Mouse (Mus musculus): ENCODE results near the gene Tas2r143.

Tas2r143 gene

GRCm38 (mm10) chr6:42397041-42397657, 2.9 kb upstream of the Tas2r143 start:
- no peak for DNase-seq (ENCODE audit: low spot score)

GRCm38 (mm10) chr6:42398285-42398684, 1.8 kb upstream of the Tas2r143 start:
- DNase-seq (ENCODE audit: low spot score): no peak

GRCm38 (mm10) chr6:42398998-42399397, 1.0 kb upstream of the Tas2r143 start:
- no peak for DNase-seq (ENCODE audit: low spot score)

- DNase-seq (ENCODE audit: low spot score): no peak
Measured at GRCm38 (mm10) chr6:42405134-42405533, 5.1 kb downstream of the Tas2r143 start, which contains the start of gene Tas2r135. TSS of gene Tas2r135 (plus strand) at chr6:42405434.

- no peak for DNase-seq (ENCODE audit: low spot score)
Measured at GRCm38 (mm10) chr6:42419443-42419842, 19.4 kb downstream of the Tas2r143 start.

GRCm38 (mm10) chr6:42421439-42421838, 21.4 kb downstream of the Tas2r143 start:
- no peak for DNase-seq (ENCODE audit: low spot score)

GRCm38 (mm10) chr6:42424472-42424871, 24.4 kb downstream of the Tas2r143 start:
- no peak for DNase-seq (ENCODE audit: low spot score)

GRCm38 (mm10) chr6:42426337-42426736, 26.3 kb downstream of the Tas2r143 start:
- DNase-seq (ENCODE audit: low spot score): no peak

GRCm38 (mm10) chr6:42433554-42433953, 33.5 kb downstream of the Tas2r143 start:
- no peak for DNase-seq (ENCODE audit: low spot score)

- DNase-seq (ENCODE audit: low spot score): no peak
Measured at GRCm38 (mm10) chr6:42434446-42434845, 34.4 kb downstream of the Tas2r143 start, which contains the start of gene Tas2r126. TSS of gene Tas2r126 (plus strand) at chr6:42434535.

GRCm38 (mm10) chr6:42435490-42435889, 35.5 kb downstream of the Tas2r143 start:
- no peak for DNase-seq (ENCODE audit: low spot score)

GRCm38 (mm10) chr6:42441395-42441794, 41.4 kb downstream of the Tas2r143 start:
- DNase-seq (ENCODE audit: low spot score): no peak

- no peak for DNase-seq (ENCODE audit: low spot score)
Measured at GRCm38 (mm10) chr6:42444491-42444890, 44.5 kb downstream of the Tas2r143 start.

GRCm38 (mm10) chr6:42447381-42447780, 47.3 kb downstream of the Tas2r143 start:
- DNase-seq (ENCODE audit: low spot score): no peak
